Mouse (Mus musculus): ENCODE measurements around the gene Apc2. TPM values are rescaled to one million over a fixed set of nuclear protein-coding genes. Genes with fewer than 3 reads are reported as not detected.
A peak's percentile ranks its signal among the peaks of the same experiment; 100 is the strongest.
"Not testable (repeated sequence)": the region's sequence is repeated elsewhere in the genome, so short reads cannot be mapped to it uniquely, and the experiment has no call there.

Apc2 gene
- total RNA-seq, 2 experiments from 2014 or later: 98.3 to 98.4 TPM

DNA sequence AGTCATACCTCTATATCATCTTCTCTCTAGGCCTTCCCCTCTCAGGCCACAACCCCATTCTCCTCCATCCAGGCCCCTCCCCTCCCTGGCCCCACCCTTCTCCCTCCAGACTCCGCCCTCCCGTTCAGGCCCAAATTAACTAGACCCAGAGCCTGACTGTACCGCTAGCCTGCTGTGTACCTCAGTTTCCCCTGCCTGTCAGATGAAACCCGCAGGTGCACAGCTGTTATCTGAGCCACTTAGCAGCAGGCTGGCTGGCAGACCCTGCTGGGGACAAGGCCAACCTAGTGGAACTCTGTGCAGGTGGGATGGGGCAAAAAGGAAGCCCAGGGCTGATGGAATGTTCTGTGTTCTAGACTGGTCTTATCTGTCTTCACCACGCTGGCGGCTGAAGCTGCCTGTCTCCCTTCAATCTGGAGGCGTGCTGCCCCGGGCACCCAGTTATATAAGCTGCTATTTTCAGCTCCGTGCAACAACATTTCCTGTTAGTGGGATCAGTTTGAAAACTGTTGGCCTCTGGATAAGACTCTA is 48.4 kb downstream of the Apc2 start:
- no peak for DNase-seq

DNA sequence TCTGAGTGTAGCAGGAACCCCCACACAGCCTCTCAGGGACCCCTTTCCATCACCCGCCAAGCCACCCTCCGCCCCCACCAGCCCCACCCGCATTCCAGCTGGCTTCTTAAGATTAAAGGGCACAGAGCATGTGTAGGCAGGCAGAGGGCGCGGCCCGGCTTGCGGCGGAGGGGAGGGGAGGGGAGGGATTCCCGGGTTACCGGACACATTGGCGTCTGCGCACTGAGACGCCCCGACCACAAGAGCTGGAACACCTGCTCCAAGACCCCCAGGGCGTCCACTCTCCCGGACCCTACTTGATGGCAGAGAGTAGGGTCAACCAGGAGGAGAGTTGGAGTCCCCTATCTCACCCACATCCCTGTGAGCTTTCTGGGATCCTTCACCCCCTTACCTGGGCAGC is 49.3 kb downstream of the Apc2 start:
- no peak for DNase-seq

DNA sequence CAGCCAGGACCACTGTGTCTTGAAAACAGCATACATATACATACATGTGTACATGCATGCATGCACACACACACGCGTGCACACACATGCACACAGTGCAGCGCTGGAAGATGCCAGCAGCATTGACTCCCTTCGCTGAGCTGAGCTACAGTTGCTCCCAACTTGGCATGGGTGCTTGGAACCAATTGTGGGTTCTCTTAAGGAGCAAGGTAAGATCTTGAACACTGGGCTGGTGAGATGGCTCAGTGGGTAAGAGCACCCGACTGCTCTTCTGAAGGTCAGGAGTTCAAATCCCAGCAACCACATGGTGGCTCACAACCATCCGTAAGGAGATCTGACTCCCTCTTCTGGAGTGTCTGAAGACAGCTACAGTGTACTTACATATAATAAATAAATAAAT is 50.2 kb downstream of the Apc2 start:
- DNase-seq: not testable (repeated sequence)

DNA sequence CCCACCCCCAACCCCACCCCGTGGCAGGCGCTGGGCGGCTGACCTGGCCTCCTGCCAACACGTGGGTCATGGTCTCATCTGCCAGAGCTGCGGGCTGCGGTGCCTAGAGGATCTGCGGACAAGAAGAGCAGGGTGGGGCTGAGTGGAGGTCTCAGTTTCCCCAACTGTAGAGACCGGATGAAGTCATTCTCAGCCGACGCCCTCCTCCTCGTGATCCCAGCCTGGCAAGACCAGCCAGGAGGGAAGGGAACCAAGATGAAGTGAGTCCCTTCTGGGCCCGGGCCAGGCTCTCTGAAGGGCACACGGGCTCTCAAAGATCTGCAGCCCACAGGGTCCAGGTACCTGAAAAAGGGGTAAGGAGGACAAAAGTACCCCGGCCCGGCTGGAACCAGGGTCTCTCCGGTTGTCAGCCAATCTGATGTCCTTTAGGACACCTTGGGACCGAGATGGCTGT is 51.8 kb downstream of the Apc2 start:
- DNase-seq: no peak

DNA sequence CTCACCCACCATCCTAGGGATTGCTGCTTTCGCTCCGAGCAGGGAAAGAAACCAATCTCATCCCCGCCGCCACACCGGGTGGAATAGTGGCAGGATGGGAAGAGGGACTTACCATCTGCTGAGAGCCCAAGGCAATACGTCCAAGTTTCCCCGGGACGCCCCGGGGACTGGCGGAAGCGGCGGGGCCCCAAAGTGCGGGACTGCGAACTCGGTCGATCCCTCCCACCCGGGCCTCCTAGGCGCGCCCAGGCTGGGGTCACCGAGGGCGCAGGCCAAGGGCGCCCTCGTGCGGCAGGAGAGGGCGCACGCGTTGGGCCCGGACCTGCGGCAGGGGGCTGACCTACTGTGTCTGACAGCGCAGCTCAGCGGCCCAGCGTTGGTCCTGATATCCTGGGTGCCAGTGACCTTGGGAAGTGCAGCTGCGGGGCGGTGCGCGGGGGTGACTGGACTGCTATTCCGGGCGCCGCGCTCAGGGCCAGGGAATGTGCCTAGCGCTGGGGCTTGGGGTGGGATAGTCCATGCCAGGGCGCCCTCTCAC is 52.5 kb downstream of the Apc2 start, which contains the start of gene Adamtsl5:
TSS of gene Adamtsl5 (minus strand) at position 169 of the 538 bp plus-strand sequence.
- no peak for DNase-seq

DNA sequence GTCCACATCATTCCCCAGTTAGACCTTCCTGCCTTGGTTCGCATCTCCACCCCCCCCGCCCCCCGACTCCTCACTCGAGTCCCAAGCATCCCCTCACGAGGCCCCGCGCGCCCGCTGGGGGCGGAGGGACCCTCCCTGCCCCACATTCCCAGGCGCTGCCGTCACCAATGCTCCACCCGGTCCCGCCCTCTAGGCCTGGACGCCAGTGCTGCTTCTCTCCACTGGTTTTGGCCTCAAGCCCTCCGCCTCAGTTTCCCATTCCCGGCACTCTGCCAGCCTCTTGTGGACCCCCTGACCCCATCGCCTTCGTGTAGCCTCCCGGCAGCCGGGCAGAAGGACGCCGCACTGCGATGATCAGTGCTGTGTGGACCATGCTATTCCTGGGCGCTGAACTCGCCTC is 53.2 kb downstream of the Apc2 start:
- DNase-seq: no peak

DNA sequence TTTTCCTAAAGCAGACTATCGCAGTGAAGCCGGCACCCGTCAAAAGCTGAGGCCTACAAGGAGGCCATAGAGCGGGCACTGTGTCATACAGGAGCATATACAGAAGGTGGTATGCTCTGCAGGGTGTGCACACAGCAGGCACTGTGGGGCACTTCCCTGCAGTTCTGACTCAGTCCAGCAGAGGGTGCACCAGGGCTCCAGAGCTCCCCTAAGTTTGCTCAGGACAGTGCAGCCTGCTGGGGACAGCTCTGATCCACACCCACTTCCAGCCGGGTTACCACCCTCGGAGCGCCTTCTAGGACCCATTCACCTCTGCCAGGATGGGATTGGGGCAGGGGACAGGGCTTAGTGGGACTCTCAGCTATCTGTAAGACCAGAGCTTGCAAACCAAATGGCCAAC is 54.5 kb downstream of the Apc2 start:
- DNase-seq: peak; percentile 79 to 81

DNA sequence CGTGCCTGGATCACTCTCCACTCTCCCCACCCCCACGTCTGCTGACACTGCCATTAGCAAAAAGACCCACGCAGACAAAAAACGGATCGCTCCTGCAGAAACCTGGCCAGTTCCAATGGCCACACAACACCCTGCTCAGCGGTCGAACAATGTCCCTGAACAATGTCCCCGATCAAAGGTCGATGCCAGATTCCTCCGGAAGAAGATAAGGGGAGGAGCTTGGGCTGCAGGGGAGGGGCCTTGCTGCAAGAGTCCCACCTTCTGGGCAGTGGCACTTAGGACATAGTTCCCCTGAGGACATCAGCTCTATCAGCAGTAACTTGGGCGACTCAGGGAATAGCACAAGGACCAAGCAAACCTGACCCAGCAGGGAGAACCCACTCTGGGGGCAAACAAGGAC is 56.1 kb downstream of the Apc2 start:
- no peak for DNase-seq

DNA sequence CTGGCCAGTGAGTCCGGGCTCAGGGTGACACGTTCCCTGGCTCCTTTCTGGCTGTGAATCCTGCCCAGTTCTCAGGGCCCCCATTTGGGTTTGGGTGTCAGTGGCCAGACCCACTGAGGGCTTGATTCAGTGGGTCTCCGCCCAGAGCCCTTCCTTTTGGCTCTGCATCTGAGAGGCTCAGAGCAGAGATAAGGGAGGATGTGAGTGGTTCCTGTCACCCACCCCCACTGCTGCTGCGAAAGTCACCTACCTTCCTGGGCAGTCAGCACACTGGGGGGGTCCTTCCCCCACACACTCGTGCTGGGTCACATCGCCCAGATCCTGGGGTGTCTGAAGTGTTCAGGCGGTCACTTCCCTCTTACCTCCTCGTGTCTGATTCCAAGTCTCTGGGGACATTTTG is 57.0 kb downstream of the Apc2 start:
- no peak for DNase-seq

DNA sequence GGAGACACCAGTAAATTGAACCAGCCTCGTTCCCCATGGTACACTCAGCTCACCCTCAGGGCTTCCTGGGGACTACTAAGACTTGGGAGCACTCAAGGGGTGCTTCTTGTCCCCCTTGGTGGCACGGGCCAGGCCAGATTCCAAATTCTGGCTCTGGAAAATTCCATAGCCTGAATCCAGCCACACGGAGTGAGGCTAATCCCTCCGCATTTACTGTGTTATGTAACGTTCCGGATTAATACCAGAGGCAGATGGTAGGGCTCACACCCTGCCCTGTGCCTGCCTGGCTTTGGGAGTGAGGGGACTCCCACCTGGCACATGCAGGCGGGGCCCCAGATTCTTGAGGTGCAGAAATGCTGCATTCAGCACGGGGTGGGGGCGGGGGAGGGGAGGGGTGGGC is 59.7 kb downstream of the Apc2 start:
- DNase-seq: peak in 1 of 2 experiments; percentile 43

DNA sequence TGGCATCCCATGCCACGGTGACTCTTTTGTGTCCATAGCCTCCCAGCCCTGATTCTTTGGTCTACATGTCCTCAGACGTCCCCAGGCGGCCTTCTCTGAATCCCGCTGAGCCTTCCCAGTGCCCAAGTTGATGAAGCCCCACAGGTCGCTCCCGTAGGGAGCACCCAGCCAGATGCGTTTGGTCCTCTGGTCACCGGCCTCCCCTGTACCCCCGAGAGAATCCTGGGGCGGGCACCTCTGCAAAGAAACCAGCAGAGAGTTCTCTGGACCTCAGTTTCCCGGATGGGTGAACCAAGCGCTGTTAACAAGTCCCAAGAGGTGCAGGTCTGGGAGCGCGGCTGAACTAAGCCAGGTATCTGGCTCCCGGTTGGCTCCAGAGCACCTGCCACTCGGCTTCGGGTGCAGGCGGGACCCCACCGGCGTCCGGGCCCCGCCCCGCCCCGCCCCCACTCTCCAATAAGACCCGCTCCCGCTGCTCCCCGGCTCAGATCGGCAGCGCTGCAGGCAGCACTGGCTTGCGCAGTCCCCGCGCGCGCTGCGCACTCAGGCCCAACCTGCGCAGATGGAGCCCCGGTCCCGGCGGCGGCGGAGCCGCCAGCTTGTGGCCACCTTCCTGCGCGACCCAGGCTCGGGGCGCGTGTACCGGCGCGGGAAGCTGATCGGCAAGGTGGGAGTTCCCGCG is 60.4 kb downstream of the Apc2 start, which contains the start of gene Plk5:
TSS of gene Plk5 (plus strand) at position 459 of the 682 bp plus-strand sequence.
- peak in 1 of 2 experiments; percentile 29 for DNase-seq

DNA sequence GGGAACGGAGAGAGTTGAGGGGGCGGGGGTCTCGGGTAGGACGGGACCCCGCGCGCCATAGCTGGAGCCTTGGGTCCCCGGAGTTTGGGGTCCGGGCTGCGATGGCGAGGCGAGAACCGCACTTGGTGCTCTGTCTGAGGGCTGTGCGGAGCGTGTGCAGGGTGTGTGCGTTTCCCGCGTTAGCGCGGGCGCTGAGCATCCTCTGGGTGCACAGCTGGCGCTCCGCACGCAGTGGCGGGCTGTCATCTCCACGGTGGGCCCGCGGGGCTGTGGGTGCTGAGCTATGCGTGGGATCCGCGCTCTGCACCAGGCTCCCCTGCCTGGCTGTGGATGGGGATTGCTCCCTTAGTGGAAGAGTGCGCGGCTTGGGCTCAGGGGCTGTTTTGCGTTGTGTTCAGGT is 61.0 kb downstream of the Apc2 start:
- DNase-seq: no peak

DNA sequence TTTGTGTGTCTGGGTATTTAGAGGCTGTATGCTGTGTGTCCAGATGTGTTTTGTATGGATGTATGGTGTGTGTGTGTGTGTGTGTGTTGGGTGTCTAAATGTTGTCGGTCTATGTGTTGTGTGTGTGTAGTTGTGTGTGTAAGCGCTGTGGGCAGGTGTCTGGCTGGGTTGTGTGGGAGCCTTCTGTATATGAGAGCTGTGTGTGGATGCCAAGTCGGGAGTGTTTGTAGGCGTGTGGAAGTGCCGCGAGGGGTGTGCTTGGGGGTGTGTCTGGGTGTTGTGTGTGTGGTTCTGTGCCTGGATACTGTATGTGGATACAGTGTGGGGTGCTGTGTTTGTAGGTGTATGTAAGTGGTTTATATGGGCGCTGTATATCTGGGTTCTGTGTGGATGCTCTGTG is 61.6 kb downstream of the Apc2 start:
- DNase-seq: no peak

DNA sequence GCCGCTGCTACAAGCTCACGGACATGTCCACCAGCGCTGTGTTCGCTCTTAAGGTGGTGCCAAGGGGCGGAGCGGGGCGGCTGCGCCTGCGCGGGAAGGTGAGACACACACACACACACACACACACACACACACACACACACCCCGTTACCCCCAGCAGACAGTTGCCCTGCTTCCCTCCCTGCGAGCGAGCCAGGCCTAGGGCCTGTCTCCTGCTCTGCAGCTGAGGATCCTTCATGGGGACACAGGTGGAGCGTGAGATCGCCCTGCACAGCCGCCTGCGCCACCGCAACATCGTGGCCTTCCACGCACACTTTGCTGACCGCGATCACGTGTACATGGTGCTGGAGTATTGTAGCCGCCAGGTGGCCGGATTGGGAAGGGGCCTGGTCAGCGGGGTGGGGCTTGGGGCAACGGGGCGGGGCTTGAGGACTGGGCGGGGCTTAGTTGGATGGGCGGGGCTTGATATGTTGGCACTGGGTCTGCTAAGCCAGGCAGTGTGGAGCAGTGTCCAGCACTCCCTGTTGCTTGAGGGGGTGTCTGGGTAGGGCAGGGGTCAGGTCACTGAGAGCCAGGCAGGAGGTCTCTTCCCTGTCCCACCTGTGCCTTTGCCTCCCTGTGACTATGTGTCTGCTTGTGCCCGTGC is 62.3 kb downstream of the Apc2 start:
- DNase-seq: no peak

DNA sequence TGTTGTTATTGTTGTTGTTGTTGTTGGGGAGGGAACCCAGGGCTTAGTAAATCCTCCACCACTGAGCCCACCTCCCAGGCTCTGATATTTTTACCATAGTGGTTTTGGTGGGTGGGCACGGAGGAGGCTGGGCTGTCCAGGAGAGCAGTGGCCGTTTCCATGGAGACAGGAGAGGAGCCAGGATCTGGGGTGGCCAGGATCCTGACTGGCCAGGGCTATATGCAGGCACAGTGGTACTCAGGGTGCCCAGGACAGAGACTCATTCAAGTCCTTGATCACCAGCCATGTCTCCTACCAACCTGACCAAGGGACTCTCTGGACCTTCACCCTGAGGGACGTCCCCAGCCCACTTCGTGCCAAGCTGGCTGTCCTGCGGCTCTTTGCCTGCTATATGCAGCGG is 68.0 kb downstream of the Apc2 start:
- no peak for DNase-seq

DNA sequence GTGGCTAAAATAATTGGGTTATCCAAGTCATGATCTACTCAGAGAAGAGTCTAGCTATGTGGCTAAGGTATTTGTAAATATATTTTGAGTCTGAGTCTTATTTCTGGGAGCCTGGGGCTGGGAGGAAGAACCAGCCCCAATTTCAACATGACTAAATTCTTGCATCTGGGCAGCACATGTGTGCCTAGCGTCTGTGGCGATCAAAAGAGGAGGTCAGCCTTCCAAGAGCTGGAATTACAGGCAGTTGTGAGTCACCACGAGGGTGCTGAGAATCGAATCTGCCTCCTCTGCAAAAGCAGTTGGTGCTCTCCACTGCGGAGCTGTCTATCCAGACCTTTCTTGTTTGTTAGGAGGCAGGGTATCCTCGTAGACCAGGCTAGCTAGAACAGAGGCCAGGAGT is 70.0 kb downstream of the Apc2 start:
- DNase-seq: no peak

Small RNAs within 50 kb of the gene (microRNA-seq; reads per million reads assigned to microRNA genes)
- 1.1 to 2.1 reads per million in 2 experiments for gene Mir6911

Other genes starting within 250 kb of the Apc2 start
- 100 to 1,000 TPM; 445 to 446 TPM for gene Gpx4, start 248.8 kb upstream of the Apc2 start, total RNA-seq (2021)
- 10 to 100 TPM; 17.2 to 20.7 TPM for gene Sbno2, start 190.4 kb upstream of the Apc2 start, total RNA-seq (2021)
- gene Stk11, start 180.2 kb upstream of the Apc2 start, total RNA-seq (2021): 10 to 100 TPM; 93.3 to 95.9 TPM
- gene Atp5d, start 157.3 kb upstream of the Apc2 start, total RNA-seq (2021): 100 to 1,000 TPM; 324 to 369 TPM
- 100 to 1,000 TPM; 336 to 379 TPM for gene Cbarp, start 155.1 kb upstream of the Apc2 start, total RNA-seq (2021)
- 10 to 100 TPM; 58.9 to 62.6 TPM for gene Midn, start 147.7 kb upstream of the Apc2 start, total RNA-seq (2021)
- gene Cirbp, start 130.0 kb upstream of the Apc2 start, total RNA-seq (2021): 10 to 100 TPM; 58.5 to 63.4 TPM
- 1 to 10 TPM; 6.4 to 6.9 TPM for gene 1600002K03Rik, start 123.0 kb upstream of the Apc2 start, total RNA-seq (2021)
- gene Efna2, start 116.5 kb upstream of the Apc2 start, total RNA-seq (2021): 1 to 10 TPM; 9.0 to 9.6 TPM
- 10 to 100 TPM; 35.6 to 39.6 TPM for gene Mum1, start 69.5 kb upstream of the Apc2 start, total RNA-seq (2021)
- gene Ndufs7, start 46.9 kb upstream of the Apc2 start, total RNA-seq (2021): 100 to 1,000 TPM; 199 to 204 TPM
- 10 to 100 TPM; 37.7 to 39.1 TPM for gene Gamt, start 35.0 kb upstream of the Apc2 start, total RNA-seq (2021)
- 100 to 1,000 TPM in 1 of 2 experiments, 10 to 100 TPM in 1; 82.6 to 100 TPM for gene Dazap1, start 34.5 kb upstream of the Apc2 start, total RNA-seq (2021)
- 100 to 1,000 TPM; 755 to 823 TPM for gene Rps15, start 3.5 kb upstream of the Apc2 start, total RNA-seq (2021)
- gene 2310011J03Rik, start 24.6 kb downstream of the Apc2 start, total RNA-seq (2021): 10 to 100 TPM; 22.4 to 23.0 TPM
- 1 to 10 TPM; 2.2 to 2.6 TPM for gene Pcsk4, start 33.5 kb downstream of the Apc2 start, total RNA-seq (2021)
- 10 to 100 TPM in 1 of 2 experiments, 1 to 10 TPM in 1; 8.6 to 10.3 TPM for gene Reep6, start 34.0 kb downstream of the Apc2 start, total RNA-seq (2021)
- 1 to 10 TPM; 4.9 to 5.2 TPM for gene Adamtsl5, start 52.4 kb downstream of the Apc2 start, total RNA-seq (2021)
- gene Plk5, start 60.5 kb downstream of the Apc2 start, total RNA-seq (2021): 10 to 100 TPM; 23.2 to 23.4 TPM
- gene Mex3d, start 91.7 kb downstream of the Apc2 start, total RNA-seq (2021): 10 to 100 TPM; 18.2 to 18.4 TPM
- 100 to 1,000 TPM; 148 to 156 TPM for gene Mbd3, start 103.6 kb downstream of the Apc2 start, total RNA-seq (2021)
- gene Uqcr11, start 110.9 kb downstream of the Apc2 start, total RNA-seq (2021): 100 to 1,000 TPM; 443 to 467 TPM
- gene Tcf3, start 137.7 kb downstream of the Apc2 start, total RNA-seq (2021): 10 to 100 TPM; 30.5 to 30.6 TPM
- gene Onecut3, start 198.9 kb downstream of the Apc2 start, total RNA-seq (2021): under 1 TPM in 1 of 2 experiments, not detected in 1; 0.08 TPM
- gene Atp8b3, start 243.1 kb downstream of the Apc2 start, total RNA-seq (2021): under 1 TPM; 0.25 to 0.35 TPM